Mouse (Mus musculus) cerebellum, postnatal 36 days (tissue): ENCODE data around the gene Olfr1031.
"Not testable (repeated sequence)": the region's sequence is repeated elsewhere in the genome, so short reads cannot be mapped to it uniquely, and the experiment has no call there.

ENCODE experiments used
- DNase-seq, 2 experiments: peaks; one replicate each; pipeline ENCODE4 v3.0.0; 2021 to 2022; ENCODE audit warnings: mixed read lengths in 2 of 2

Olfr1031 gene

DNA sequence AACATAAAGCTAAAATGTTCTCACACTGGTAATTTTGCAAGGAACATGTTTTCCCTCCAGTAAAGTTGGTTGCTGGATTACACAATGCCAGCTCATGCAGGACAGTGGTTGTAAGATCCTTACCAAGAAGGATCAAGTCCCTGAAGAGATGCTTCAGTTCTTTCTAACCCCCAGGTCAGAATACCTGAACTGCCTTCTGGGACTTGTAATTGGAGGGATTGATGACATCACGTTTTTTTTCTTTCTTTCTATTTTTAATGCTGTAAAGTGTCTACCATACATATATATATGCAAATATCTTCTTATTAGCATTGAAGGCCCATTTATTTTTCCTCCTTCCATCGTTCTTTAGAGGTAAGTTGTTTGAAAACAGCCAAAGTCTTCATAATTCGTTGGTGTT, at the start of gene Olfr1031:
Gene Olfr1031, plus strand, starts transcription at position 301 of the 400 bp plus-strand sequence.
- DNase-seq = no peak

DNA sequence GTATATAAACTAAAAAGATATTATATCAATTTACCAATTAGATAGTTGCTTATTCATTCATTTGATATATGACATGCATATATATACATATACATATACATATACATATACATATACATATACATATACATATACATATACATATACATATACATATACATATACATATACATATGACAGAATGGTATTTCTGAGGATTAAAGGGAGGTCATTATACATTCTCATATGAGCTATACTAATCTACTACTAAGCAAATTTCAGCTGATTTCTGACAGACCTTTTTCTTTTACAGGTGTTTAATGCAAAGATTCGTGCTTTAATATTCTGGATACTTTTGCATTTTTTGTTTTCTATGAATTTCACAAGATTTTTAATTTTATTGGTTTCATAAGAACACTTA, 40.0 kb upstream of the Olfr1031 start, which contains the start of gene Olfr1028:
Gene Olfr1028, plus strand, starts transcription at position 301 of the 400 bp plus-strand sequence.
- DNase-seq = no peak

DNA sequence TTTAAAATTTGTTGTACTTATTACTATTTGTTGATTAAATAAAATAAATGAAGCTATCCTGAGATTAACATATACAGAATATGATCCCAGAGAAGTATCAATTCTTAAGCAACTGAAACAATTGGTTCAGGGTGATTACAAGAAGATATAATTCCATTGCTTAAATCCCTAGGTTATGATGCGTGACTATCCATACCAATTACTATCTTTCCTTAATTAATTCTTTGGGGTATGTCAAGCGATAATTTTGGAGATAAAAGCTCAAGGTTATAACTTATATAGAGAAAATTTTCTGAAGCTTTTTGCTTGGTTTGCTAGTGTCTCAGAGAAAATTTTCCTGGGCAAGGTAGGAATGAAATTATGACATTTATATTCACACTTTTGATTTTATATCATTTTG, 16.5 kb upstream of the Olfr1031 start, which contains the start of gene Olfr1029:
Gene Olfr1029, plus strand, starts transcription at position 301 of the 400 bp plus-strand sequence.
- no peak for DNase-seq

DNA sequence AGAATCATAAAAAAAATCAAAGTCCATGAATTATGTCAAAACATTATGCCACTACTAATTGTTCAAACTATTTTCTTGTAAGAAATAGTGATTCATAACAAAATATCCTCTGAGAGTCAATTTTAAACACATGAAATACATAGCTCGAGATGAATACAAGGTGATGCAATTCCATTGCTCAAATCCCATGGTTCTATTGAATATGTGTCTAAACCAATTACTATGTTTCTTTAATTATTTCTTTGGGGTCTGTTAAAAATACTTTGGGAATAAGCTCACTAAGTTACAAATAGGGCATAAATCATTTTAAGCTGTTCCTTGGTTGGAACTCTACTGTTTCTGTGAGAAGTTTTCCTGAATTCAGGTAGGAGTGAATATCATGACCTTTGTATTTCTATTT, 11.1 kb upstream of the Olfr1031 start, which contains the start of gene Olfr1030:
Gene Olfr1030, plus strand, starts transcription at position 301 of the 400 bp plus-strand sequence.
- DNase-seq = no peak

DNA sequence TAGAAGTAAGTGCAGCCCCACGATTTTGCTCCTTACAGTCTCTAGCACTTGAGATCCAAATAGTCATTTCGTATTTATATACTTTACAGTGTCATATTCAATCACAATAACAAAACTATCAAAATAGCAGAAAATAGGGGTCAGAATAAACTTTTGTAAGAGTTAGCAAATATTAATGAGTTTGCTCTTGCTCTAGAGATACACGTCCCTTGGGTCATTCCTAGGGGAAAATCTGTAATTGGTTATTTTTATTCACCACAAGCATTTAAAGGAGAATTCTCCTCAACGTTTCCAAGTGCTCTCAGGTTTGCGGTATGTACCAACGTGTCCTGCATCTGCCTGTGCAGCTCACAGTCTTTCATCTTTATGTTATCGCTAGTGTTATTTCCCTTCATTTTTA, 15.1 kb downstream of the Olfr1031 start, which contains the start of gene Olfr1032:
Gene Olfr1032, plus strand, starts transcription at position 301 of the 400 bp plus-strand sequence.
- no peak for DNase-seq

DNA sequence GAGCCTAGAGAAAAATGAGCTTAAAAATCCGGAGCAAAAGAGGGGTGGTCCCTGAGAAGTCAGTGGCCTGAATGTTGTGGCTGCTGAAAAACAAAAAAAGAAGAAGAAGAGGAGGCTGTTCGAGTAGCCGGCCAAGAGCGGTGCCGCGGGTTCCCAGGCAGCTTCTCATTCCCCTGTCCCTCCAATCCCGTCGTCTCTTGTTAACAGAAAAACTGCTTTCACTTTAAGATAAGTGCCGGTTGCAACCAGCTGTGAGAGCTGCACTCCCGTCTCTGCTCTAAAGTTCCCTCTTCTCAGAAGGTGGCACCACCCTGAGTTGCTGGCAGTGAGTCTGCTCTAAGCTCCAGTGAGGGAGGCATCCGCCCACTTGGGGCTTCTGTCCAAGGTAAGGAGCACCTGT, 30.3 kb downstream of the Olfr1031 start, which contains the start of gene Olfr1033:
Gene Olfr1033, plus strand, starts transcription at position 228 of the 400 bp plus-strand sequence.
- DNase-seq = not testable (repeated sequence)

DNA sequence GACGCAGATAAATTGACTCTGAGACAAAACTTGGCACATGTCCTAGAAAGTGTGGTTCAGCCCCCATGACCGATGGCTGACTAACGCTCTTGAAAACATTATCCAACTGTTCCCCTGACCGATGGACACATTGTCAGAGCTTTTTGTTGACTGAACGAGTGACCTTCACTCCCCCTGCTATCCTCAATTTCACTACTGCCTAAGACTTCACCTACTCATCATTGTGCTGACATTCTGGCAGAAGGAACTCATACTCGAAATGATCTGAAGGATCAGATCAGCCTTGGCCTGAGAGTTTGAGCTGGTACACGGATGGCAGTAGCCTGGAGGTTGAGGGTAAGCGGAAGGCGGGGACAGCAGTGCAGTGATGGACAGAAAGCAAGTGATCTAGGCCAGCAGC, 31.4 kb downstream of the Olfr1031 start:
- DNase-seq = not testable (repeated sequence)
